Mouse (Mus musculus): ENCODE measurements around the gene Gak. TPM values are rescaled to one million over a fixed set of nuclear protein-coding genes. Genes with fewer than 3 reads are reported as not detected.

Gak gene
- polyA plus RNA-seq (2017; shearing (Covaris generic)), result 210 TPM

DNA sequence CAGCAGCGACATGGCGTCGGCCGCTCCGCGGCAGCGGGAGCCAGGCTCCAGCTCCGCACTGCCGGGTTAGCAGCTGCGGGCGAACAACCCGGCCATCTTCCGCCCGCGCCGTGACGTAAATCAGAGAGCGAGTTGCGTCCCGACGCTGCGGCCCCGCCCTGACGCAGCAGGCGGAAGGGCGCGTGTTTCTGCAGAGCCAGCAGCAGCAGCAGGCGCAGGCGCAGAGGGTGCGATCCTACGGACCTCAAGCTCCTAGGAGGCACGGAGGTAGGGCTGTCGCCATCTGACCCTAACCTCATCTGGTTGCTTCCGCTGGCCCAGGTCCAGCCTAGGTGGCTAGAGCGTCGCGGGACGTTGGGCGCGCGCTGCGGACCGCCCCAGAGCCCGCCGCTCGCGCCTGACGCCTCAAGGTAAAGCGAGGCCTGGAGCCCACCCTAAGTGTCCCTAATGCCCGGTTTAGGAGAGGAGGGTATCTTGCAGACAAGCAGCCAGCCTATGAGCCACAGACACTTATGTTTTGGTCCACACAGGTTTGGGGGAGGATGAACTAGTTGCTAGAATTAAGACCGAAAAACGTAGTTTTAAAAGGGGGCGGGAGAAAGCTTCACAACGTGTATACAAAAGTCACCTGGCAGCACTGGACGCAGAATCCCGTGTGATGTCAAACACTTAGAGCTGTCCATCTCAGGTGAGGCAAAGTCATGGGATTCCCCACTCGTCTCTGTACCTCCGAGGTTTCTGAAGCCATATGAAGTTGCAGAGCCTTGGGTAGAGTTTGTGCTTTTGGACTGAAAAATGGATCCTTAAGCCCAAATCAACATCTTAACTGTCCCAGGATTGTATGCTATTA is at the start of gene Gak, which contains the start of gene Tmem175:
TSS of gene Gak (minus strand) at position 122 of the 850 bp plus-strand sequence.
TSS of gene Tmem175 (plus strand) at position 137 of the 850 bp plus-strand sequence.

GRCm38 (mm10) chr5:108675251-108675816 is 45.8 kb upstream of the Gak start, which contains the start of gene Slc26a1:
Gene Slc26a1, minus strand, starts transcription at chr5:108675569.

GRCm38 (mm10) chr5:108668977-108669936 is 39.7 kb upstream of the Gak start, which contains the start of gene Dgkq:
Gene Dgkq, minus strand, starts transcription at chr5:108669672.

DNA sequence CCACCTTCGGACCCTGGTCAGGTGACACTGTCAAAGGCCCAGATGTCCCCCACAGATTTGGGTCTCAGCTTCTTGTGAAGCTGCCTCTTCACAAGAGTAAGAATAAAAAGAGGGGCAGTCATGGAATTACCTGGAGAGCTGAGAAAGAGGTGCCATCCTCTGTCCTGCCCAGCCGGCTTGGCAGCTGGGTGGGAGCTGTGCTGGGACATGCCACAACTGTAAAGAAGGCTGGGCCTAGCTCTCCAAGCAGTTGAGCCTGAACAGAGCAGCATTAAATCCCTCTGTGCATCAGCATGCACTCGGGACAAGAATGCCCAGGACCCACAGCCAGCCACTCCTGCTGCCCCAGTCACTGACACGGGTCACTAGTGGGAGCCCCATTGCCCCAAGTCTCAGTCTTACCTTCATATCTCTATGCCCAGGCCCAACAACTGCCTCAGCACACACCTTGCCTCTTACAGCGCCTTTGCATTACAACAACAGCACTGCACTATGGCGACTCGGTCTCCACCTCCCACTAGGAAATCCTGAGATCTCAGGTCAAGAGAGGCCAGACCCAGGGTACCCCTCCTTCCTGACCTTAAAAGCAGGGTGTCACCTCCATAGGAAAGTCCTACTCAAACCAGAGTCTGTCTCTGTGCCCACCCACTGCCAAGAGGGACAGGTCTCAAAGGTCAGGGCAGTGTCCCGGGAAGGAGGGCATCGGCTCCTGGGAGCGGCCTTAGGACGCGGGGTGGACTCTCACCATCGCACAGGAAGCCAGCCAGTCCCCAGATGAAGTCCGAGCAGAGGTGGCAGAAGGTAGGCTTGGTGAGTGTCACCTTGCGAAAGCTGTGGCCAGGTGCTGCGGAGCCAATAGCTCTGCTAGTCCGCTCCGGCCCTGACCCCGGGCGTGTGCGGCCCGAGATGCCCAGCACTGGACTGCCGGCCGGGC is 30.4 kb upstream of the Gak start, which contains the start of gene Idua:
TSS of gene Idua (plus strand) at position 634 of the 934 bp plus-strand sequence.

DNA sequence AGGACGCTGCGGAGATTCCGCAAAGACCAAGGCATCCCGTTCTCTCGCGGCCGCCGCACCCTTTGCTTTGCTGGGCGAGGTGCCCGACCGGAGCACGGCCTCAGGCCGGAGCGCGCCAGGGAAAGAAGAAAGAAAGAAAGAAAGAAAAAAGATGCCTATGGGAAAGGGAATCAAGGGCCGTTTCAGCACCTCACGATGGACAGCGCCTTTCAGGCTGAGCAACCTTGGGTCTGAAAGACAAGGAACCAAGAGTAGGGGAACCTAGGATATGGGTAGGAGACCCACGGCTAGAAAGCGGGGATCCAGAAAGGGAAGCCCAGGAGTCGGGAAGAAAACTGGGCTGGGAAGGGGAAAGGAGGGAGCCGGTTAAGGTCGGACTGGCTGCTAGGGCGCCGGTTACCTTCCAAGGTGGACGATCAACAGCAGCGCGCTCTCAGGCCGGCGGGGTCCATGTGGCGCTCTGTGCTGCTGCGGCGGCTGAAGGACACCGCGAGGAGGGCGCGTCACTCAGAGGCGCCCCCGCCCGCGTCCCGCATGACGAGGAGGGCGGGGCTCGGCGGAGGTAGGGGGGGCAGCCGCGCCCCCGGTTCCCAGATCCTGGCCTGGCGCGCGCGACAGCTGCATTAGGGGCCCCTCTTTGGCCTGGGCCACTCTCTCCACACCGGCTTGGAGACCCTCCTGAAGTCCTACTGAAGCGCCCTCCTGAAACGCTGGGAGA is 79.9 kb downstream of the Gak start, which contains the start of gene Cplx1:
TSS of gene Cplx1 (minus strand) at position 536 of the 718 bp plus-strand sequence.

Other genes starting within 250 kb of the Gak start
- gene Pde6b, start 241.4 kb downstream of the Gak start, polyA plus RNA-seq (2017; shearing (Covaris generic)), result 0.57 TPM
- gene Atp5k, start 195.3 kb downstream of the Gak start, polyA plus RNA-seq (2017; shearing (Covaris generic)), result 89.3 TPM
- gene Mfsd7a, start 180.9 kb downstream of the Gak start, polyA plus RNA-seq (2017; shearing (Covaris generic)), result not detected
- gene Pcgf3, start 168.5 kb downstream of the Gak start, polyA plus RNA-seq (2017; shearing (Covaris generic)), result 13.3 TPM
- gene Cplx1, start 79.7 kb downstream of the Gak start, polyA plus RNA-seq (2017; shearing (Covaris generic)), result not detected
- gene Tmem175, start within 50 bp of the Gak start, polyA plus RNA-seq (2017; shearing (Covaris generic)), result 22.5 TPM
- 31.0 TPM for gene Idua, start 30.6 kb upstream of the Gak start, polyA plus RNA-seq (2017; shearing (Covaris generic))
- gene Dgkq, start 39.9 kb upstream of the Gak start, polyA plus RNA-seq (2017; shearing (Covaris generic)), result 24.7 TPM
- 0.11 TPM for gene Slc26a1, start 45.8 kb upstream of the Gak start, polyA plus RNA-seq (2017; shearing (Covaris generic))
- 6.1 TPM for gene Fgfrl1, start 62.6 kb upstream of the Gak start, polyA plus RNA-seq (2017; shearing (Covaris generic))
- not detected for gene Rnf212, start 145.2 kb upstream of the Gak start, polyA plus RNA-seq (2017; shearing (Covaris generic))
- gene Tmed11, start 165.6 kb upstream of the Gak start, polyA plus RNA-seq (2017; shearing (Covaris generic)), result not detected
- gene Vmn2r8, start 179.1 kb upstream of the Gak start, polyA plus RNA-seq (2017; shearing (Covaris generic)), result not detected
- gene Vmn2r9, start 222.8 kb upstream of the Gak start, polyA plus RNA-seq (2017; shearing (Covaris generic)), result 0.05 TPM